Mouse (Mus musculus) thymus, adult 2 months (tissue): ENCODE results near the gene Ctsa. TPM values are rescaled to one million over a fixed set of nuclear protein-coding genes. Genes with fewer than 3 reads are reported as not detected.

Experiments used
- DNase-seq: peaks from one replicate; pipeline ENCODE4 v3.0.0; 2021
- H3K27ac ChIP-seq: fragments of 200-500 bp; 2 replicates; pipeline ENCODE4 v1.5.1; 2012; ENCODE audit warnings: low read length, control low read depth; ENCODE audit not compliant: control insufficient read depth, insufficient read depth
- H3K27me3 ChIP-seq: fragments of 200-500 bp; 2 replicates; pipeline ENCODE4 v1.6.1; 2012; ENCODE audit warnings: mild to moderate bottlenecking, low read length, moderate library complexity, mixed read lengths; ENCODE audit not compliant: control insufficient read depth, insufficient read depth
- H3K36me3 ChIP-seq: fragments of 200-500 bp; 2 replicates; pipeline ENCODE4 v1.6.1; 2012; ENCODE audit warnings: mild to moderate bottlenecking, low read length, moderate library complexity; ENCODE audit not compliant: control insufficient read depth, insufficient read depth
- H3K4me1 ChIP-seq: fragments of 200-500 bp; replicated peaks from 2 replicates; pipeline ENCODE4 v1.6.1; 2012; ENCODE audit warnings: low read length; ENCODE audit not compliant: control insufficient read depth, insufficient read depth
- H3K4me3 ChIP-seq: fragments of 200-500 bp; 2 replicates; pipeline ENCODE4 v1.5.1; 2012; ENCODE audit warnings: mild to moderate bottlenecking, low read length, control low read depth, moderate library complexity; ENCODE audit not compliant: control insufficient read depth, insufficient read depth
- CTCF ChIP-seq: fragments of 200-500 bp; IDR thresholded peaks from 2 replicates; pipeline ENCODE4 v1.5.1; 2012; ENCODE audit warnings: mild to moderate bottlenecking, control low read depth, low read length, moderate library complexity, borderline replicate concordance; ENCODE audit not compliant: control insufficient read depth, poor library complexity, insufficient read depth; ENCODE audit errors: extremely low read depth
- POLR2A ChIP-seq: fragments of 200-500 bp; IDR thresholded peaks from 2 replicates; pipeline ENCODE4 v1.6.1; 2012; ENCODE audit warnings: mild to moderate bottlenecking, low read length, control low read depth, moderate library complexity; ENCODE audit not compliant: control insufficient read depth, poor library complexity, insufficient read depth; ENCODE audit errors: extremely low read depth
- WGBS: fragments of 180-500 bp; shearing (Covaris S2); methylation state at CpG from one replicate; pipeline ENCODE4 v1.1.7; 2018; 5-methylcytosine and 5-hydroxymethylcytosine counted together
- polyA plus RNA-seq: library from polyadenylated mRNA; depleted of rRNA; stranded (reverse); fragments of >200 nt; gene quantifications from 2 replicates; pipeline ENCODE4 v1.2.3, GENCODE M21; 2012

Gene Ctsa
- polyA plus RNA-seq, 1 experiment = 538 TPM

DNA sequence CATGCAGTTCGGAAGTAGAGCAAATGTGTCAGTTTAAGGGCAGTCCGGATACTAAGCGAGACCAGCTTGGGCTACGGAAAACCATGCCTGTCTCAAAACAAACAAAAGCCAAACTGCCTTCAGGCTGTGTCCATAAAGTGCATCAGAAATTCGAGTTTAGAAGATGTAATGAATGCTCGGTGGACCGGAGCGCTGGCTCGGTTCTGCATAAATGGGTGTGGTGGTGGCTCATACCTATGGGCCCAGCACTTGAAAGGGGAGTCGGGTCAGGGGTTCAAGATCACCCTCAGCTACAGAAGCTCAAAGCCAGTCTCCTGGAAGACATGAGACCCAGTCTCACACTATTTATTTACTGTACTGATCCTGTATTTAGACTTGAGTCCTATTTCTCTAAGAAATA, 44.9 kb upstream of the Ctsa start:
- DNase-seq = no peak
- Histone ChIP-seq H3K27me3 (no peaks in the 10 kb centered on the region), H3K27ac (no peak overlapping the region), H3K4me1 (peaks cover 8% of the 10 kb centered on the region), H3K36me3 (0 out of 2 replicates have a peak, but pooled peaks cover 8% of the 10 kb centered on the region), H3K4me3 (no peak overlapping the region)
- TF ChIP-seq POLR2A = no peak
- TF ChIP-seq CTCF = no peak
- WGBS = 89% methylated on average over 10 of the region's 10 CpGs

DNA sequence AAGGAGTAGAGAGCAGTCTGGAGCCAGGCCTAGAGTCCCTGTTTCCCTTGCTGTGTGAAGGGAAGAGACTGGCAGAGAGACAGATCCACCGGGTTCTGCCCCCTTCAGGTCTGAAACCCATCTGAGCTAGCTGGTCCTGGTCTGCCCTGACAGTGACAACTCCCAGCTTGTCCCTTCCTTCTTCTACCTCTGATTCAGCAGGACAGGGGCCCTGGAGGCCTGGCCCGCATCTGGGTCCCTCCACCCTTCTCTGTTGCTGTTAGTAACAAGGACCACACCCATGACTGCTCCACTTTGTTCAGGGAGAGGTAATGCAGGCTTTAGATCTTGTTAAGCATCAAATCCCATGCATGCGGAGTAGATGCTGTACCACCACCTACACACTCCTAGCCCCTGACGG, 44.3 kb upstream of the Ctsa start:
- Histone ChIP-seq H3K27me3 (no peaks in the 10 kb centered on the region), H3K27ac (no peak overlapping the region), H3K36me3 (0 out of 2 replicates have a peak, but pooled peaks cover 8% of the 10 kb centered on the region), H3K4me1 (peaks cover 8% of the 10 kb centered on the region), H3K4me3 (no peak overlapping the region)
- TF ChIP-seq CTCF (no peak), POLR2A (no peak)
- 93% methylated on average over 4 of the region's 4 CpGs for WGBS
- DNase-seq = no peak

DNA sequence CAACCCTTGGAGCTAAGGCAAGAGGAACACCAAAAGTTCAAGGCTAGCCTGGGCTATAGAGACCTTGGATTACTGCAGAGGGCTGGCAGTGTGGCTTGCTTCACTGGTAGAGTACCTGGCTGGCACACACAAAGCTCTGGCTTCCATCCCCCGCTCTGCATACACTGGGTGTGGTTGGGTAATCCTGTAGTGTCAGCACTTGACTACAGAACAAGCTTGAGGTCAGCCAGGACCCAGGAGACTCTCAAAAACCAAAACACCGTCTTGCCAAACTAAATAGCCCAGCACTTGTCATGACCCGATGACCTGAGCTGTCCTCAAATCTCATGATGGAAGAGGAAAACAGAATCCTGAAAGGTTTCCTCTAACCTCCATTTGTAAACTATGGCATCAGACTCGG, 42.2 kb upstream of the Ctsa start:
- Histone ChIP-seq H3K4me3 (no peak overlapping the region), H3K36me3 (peaks cover 18% of the 10 kb centered on the region), H3K27ac (no peak overlapping the region), H3K4me1 (peaks cover 8% of the 10 kb centered on the region), H3K27me3 (no peaks in the 10 kb centered on the region)
- WGBS = 93% methylated on average over 4 of the region's 4 CpGs
- TF ChIP-seq POLR2A (no peak), CTCF (no peak)
- no peak for DNase-seq

DNA sequence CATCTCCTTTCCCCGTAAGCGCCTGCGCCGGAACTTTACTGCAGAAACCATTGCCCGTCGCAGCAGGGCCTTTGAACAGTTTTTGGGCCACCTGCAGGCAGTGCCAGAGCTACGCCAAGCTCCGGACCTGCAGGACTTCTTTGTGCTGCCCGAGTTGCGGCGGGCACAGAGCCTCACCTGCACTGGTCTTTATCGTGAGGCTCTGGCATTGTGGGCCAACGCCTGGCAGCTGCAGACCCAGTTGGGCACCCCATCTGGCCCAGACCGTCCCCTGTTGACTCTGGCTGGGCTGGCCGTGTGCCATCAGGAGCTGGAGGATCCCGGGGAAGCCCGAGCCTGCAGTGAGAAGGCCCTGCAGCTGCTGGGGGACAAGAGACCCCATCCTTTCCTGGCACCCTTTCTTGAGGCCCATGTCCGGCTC, 40.8 kb upstream of the Ctsa start:
- TF ChIP-seq CTCF (no peak), POLR2A (no peak)
- WGBS = 95% methylated on average over 18 of the region's 18 CpGs

DNA sequence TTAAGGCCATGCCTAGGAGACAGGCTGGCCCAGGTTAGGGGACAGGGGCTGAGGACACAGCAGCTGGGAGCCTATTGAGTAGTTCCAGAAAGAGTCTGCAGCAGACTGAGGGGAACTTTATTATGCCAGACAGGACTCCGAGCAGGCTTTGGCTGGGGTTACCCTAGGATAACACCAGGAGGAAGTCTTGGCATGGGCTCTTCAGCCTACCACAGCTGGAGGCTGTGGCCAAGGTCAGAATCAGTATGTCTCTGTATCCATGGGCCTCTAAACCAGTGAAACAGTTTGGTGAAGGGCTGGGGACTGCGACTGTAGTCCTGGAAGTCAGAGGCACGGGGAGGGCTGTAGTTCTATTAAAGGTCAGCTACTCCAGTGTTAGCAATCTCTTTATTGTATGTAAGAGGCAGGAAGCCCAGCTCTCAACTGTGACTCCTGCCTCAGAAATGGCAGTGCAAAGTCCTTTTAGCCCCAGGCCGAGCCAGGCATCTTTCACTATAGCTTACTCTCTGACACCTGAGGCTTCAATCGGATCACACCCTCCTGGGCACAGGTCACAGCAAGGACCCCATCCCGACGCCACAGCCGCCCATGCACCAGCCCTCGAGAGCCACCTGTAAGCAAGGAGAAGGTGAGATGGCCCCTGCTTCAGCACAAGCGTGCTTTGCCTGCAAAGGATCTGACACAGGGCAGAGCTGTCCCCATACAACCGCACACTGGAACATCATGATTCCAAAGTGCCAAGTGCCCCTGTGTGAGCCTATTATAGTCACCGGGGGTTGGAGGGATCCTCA, 40.1 kb upstream of the Ctsa start:
- Histone ChIP-seq H3K4me3 (no peak overlapping the region), H3K4me1 (no peaks in the 10 kb centered on the region), H3K27me3 (no peaks in the 10 kb centered on the region), H3K27ac (no peak overlapping the region), H3K36me3 (peaks cover 27% of the 10 kb centered on the region)
- WGBS = 97% methylated on average over 12 of the region's 12 CpGs
- no peak for TF ChIP-seq CTCF
- no peak for TF ChIP-seq POLR2A
- DNase-seq = no peak

More for the DNA sequence above, 40.8 kb upstream of the Ctsa start:
- no peak for DNase-seq
- Histone ChIP-seq H3K4me1 (no peaks in the 10 kb centered on the region), H3K27me3 (no peaks in the 10 kb centered on the region), H3K4me3 (no peak overlapping the region), H3K27ac (no peak overlapping the region), H3K36me3 (peaks cover 25% of the 10 kb centered on the region)

DNA sequence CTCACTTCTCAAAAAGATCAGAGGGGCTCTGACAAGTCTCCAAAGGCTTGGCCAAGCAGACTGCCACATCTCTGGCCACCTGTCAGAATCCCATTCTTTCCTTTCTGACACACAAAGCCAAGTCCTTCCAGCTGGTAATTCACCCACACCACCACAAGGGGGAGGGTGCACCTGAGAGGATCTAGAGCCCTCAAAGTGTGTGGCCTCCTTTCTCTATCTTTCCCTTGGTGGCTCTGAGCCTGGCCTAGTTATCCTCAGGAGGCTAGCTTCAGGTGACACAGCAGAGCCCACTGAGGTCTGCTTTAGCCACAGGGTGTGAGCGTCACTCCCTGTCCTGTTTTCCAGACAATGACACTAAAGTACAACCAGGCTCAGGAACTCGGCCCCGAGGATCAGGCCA, 39.4 kb upstream of the Ctsa start:
- H3K36me3 ChIP-seq = peaks cover 30% of the 10 kb centered on the region
- H3K4me1 ChIP-seq = no peaks in the 10 kb centered on the region
- 99% methylated on average over 3 of the region's 3 CpGs for WGBS
- DNase-seq = peak; percentile 70
- H3K27ac ChIP-seq = no peak overlapping the region
- H3K27me3 ChIP-seq = no peaks in the 10 kb centered on the region
- no peak overlapping the region for H3K4me3 ChIP-seq
- no peak; the same call in 1 of the 2 replicates for TF ChIP-seq CTCF
- TF ChIP-seq POLR2A = no peak
